Mouse (Mus musculus) lung, adult 2 months (tissue): ENCODE data around the gene Zfp747.
"Not testable (repeated sequence)": the region's sequence is repeated elsewhere in the genome, so short reads cannot be mapped to it uniquely, and the experiment has no call there.

Experiments used
- CTCF ChIP-seq: fragments of 200-500 bp; IDR thresholded peaks from 2 replicates; pipeline ENCODE4 v1.5.1; 2011; ENCODE audit warnings: mild to moderate bottlenecking, low read length, control low read depth; ENCODE audit not compliant: insufficient read depth
- POLR2A ChIP-seq: fragments of 200-500 bp; IDR thresholded peaks from 2 replicates; pipeline ENCODE4 v1.6.1; 2011; ENCODE audit warnings: low read depth, mild to moderate bottlenecking, control low read depth, low read length, borderline replicate concordance; ENCODE audit errors: extremely low read depth

DNA sequence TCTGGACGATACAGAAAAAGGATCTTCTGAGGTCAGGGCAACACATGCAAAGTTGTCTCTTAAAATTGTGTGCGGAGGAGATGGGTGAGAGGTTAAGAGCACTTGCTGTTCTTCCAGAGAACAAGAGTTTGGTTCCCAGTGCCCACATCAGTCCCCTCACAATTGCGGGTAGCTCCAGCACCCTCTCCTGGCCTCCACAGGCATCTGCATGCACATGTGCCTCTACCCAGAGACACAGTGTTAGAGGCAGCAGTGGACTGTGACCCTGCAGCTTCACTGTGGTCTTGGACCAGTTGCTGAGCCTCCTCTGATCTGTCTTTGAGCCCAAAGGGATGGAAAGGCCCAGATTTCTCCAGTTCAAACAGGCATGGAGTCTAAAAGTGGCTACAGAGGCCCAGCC, 4.0 kb downstream of the Zfp747 start:
- TF ChIP-seq CTCF, result peak; percentile 16; the same call in 1 of the 2 replicates
- TF ChIP-seq POLR2A, result not testable (repeated sequence)
